11 mouse cellular contexts compared by ENCODE assay signal in the genomic region with DNA sequence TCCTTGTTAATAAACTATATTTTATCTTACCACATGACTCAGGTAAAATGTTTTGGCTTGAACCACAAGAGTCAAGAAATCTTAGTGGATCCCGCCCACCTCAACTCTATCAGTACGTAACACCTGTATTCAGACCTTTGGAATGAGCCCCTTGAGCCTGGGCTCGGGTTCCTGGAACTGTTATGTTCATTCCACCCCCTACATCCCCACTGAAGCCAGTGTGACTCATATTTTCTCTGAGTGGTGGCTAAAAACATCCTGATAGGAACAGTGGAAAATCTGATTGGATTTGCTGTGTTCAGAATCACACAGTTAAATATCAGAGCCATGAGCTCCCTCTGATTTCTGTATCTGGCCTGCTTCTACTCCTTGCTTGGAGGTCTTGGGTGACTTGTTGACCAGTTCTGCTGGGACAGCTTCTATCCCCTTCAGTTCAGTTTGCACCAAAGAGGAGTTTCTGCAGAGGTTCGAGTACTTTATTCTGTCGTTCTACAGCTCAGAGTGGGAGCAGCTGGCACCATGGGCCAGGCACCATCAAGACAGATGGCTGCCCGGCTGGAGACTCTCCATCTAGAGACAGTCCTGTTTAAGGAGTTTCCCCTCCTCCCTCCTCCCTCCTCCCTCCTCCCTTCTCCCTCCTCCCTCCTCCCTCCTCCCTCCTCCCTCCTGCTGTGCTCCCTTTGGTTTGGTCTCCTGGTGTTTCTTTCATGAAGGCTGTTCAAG.
DNase-seq lines count a peak whose midpoint lies in the region; ATAC-seq and TF ChIP-seq lines count a peak whose summit lies in the region.
"Had no signal": no experiment of that assay in that cellular context is flagged by ENCODE, and none has a peak within 500 bp of the region (broad histone marks: within the 10 kb centered on the region; RNA-seq: fewer than 3 reads in every experiment).

No protein-coding gene starts in this region.

- no peak overlapping the region for H3K4me2 ChIP-seq in hindbrain, embryonic 16.5 days (ENCODE audit: low read length)
- H3K4me2 ChIP-seq: liver, embryonic 15.5 days; midbrain, embryonic 15.5 days had no signal

- no peak overlapping the region for H3K9ac ChIP-seq in hindbrain, embryonic 16.5 days (ENCODE audit: low read depth, low read length)
- H3K9ac ChIP-seq: liver, embryonic 15.5 days; midbrain, embryonic 15.5 days had no signal

- no peaks in the 10 kb centered on the region for H3K27me3 ChIP-seq in hindbrain, embryonic 16.5 days (replicated peaks; ENCODE audit: control insufficient read depth, insufficient read depth, low read length)
- H3K27me3 ChIP-seq in hindbrain, embryonic 10.5 days (ENCODE audit: insufficient read depth, poor library complexity, severe bottlenecking) = no peaks in the 10 kb centered on the region
- H3K27me3 ChIP-seq: liver, embryonic 15.5 days; midbrain, embryonic 15.5 days had no signal

- H3K4me3 ChIP-seq in hindbrain, embryonic 16.5 days (ENCODE audit: low read length) = no peak overlapping the region
- H3K4me3 ChIP-seq in hindbrain, embryonic 10.5 days = no peak overlapping the region
- no peak overlapping the region for H3K4me3 ChIP-seq in layer of hippocampus, adult 2 months
- H3K4me3 ChIP-seq: liver, embryonic 15.5 days; midbrain, embryonic 15.5 days had no signal

- H3K27ac ChIP-seq in hindbrain, embryonic 16.5 days (ENCODE audit: low read depth, low read length) = no peak overlapping the region
- H3K27ac ChIP-seq in hindbrain, embryonic 10.5 days = no peak overlapping the region
- H3K27ac ChIP-seq in layer of hippocampus, adult 2 months = peak overlapping the region; percentile 77
- H3K27ac ChIP-seq: liver, embryonic 15.5 days; midbrain, embryonic 15.5 days had no signal

- peaks cover 2% of the 10 kb centered on the region; the same call in 1 of the 2 replicates for H3K4me1 ChIP-seq in hindbrain, embryonic 16.5 days (ENCODE audit: control insufficient read depth, insufficient read depth, low read depth, low read length)
- H3K4me1 ChIP-seq in hindbrain, embryonic 10.5 days (replicated peaks) = peaks cover 3% of the 10 kb centered on the region; the same call in 1 of the 2 replicates
- H3K4me1 ChIP-seq: liver, embryonic 15.5 days had no signal

- H3K9me3 ChIP-seq in hindbrain, embryonic 16.5 days (ENCODE audit: control insufficient read depth, low read length) = no peaks in the 10 kb centered on the region
- no peaks in the 10 kb centered on the region for H3K9me3 ChIP-seq in hindbrain, embryonic 10.5 days
- H3K9me3 ChIP-seq: liver, embryonic 15.5 days; midbrain, embryonic 15.5 days had no signal

- 53% methylated on average over 6 of the region's 6 CpGs for WGBS in hindbrain, embryonic 16.5 days
- 71% methylated on average over 6 of the region's 6 CpGs for WGBS in hindbrain, embryonic 10.5 days

- DNase-seq in hindbrain, embryonic 10.5 days (ENCODE audit: low spot score) = no peak
- DNase-seq in cerebellum, adult 18-20 months = peak; percentile 90 to 93
- DNase-seq in layer of hippocampus, adult 2 months (ENCODE audit: low spot score in 2 of 2) = peak; percentile 70 to 83
- DNase-seq in right cerebral cortex, postnatal 14 days = peak; percentile 62
- no peak for DNase-seq in heart, postnatal 36 days
- no peak for DNase-seq in gastrocnemius, postnatal 36 days
- no peak for DNase-seq in adrenal gland, postnatal 36 days
- DNase-seq: kidney, postnatal 4 days had no signal

- ATAC-seq in hindbrain, embryonic 16.5 days = peak; percentile 48; the same call in 1 of the 2 replicates
- ATAC-seq: midbrain, embryonic 15.5 days had no signal

- intact Hi-C loops in heart, postnatal 36 days (cut with DNase I) = loop anchor here (5.0 to 10.0 kb wide), 4 partner anchors 258 to 702 kb away; no protein-coding TSS in a partner anchor
- intact Hi-C loops in gastrocnemius, postnatal 36 days (cut with DNase I) = loop anchor here (5.0 kb wide), 2 partner anchors 391 to 551 kb away; no protein-coding TSS in a partner anchor

- no peak for TF ChIP-seq CTCF in layer of hippocampus, adult 2 months (conservative IDR thresholded peaks at IDR 0.05)

- no peaks in the 10 kb centered on the region for H3K36me3 ChIP-seq in hindbrain, embryonic 16.5 days (ENCODE audit: control insufficient read depth, insufficient read depth, low read length)
- no peaks in the 10 kb centered on the region for H3K36me3 ChIP-seq in hindbrain, embryonic 10.5 days
- H3K36me3 ChIP-seq: liver, embryonic 15.5 days; midbrain, embryonic 15.5 days had no signal

Comparison
In these comparisons a context has a peak if more than half of its experiments do, and no peak if none do; other contexts are left out.
1. DNase-seq: peak in cerebellum, adult 18-20 months (2 of 2), layer of hippocampus, adult 2 months (2 of 2) and right cerebral cortex, postnatal 14 days (single experiment); none in hindbrain, embryonic 10.5 days (single experiment), heart, postnatal 36 days (0 of 2), gastrocnemius, postnatal 36 days (0 of 2) and adrenal gland, postnatal 36 days (0 of 2).